12 mouse cellular contexts compared by ENCODE assay signal in the genomic region with DNA sequence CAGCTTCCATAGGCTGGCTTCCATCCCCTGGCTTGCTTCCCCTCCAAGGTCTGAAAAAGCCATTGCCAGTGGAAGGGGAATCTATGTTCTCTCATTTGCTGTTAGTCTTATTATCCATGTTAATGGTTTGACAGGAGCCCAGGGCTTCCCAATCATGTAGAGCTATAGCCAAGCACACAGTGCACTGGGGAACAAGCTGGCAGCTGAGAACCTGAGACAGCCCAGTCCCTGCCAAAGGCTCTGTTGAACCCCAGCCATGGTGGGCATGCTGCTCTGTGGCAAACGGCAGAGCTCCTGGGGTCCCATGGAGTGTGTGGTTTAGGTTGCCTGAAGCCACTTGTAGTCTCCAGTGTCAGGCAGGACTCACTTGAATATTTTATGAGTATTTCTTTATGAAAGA. TPM values are rescaled to one million over a fixed set of nuclear protein-coding genes. Genes with fewer than 3 reads are reported as not detected.
A peak's percentile ranks its signal among the peaks of the same experiment; 100 is the strongest.
DNase-seq lines count a peak whose midpoint lies in the region; ATAC-seq lines count a peak whose summit lies in the region.
"Had no signal": no experiment of that assay in that cellular context is flagged by ENCODE, and none has a peak within 500 bp of the region (broad histone marks: within the 10 kb centered on the region; RNA-seq: fewer than 3 reads in every experiment).

No protein-coding gene starts in this region.

- peak; percentile 81 to 91 for DNase-seq in cerebellum, postnatal 10 days
- DNase-seq in cerebellum, postnatal 36 days, result no peak
- DNase-seq in hindbrain, embryonic 14.5 days (ENCODE audit: low spot score), result no peak
- DNase-seq in midbrain, embryonic 14.5 days, result peak; percentile 34
- DNase-seq in midbrain, embryonic 11.5 days (ENCODE audit: low spot score, missing footprints), result no peak
- no peak for DNase-seq in Muller cell, postnatal 12 days (ENCODE audit: inconsistent ontology term)
- DNase-seq: kidney, adult 9 months; thymus, adult 18-20 months had no signal

- no peak overlapping the region for H3K4me2 ChIP-seq in hindbrain, embryonic 15.5 days
- no peak overlapping the region for H3K4me2 ChIP-seq in hindbrain, embryonic 14.5 days (replicated peaks)
- H3K4me2 ChIP-seq in midbrain, embryonic 14.5 days (ENCODE audit: low read length), result no peak overlapping the region
- no peak overlapping the region for H3K4me2 ChIP-seq in midbrain, embryonic 11.5 days
- no peak overlapping the region for H3K4me2 ChIP-seq in midbrain, embryonic 15.5 days
- H3K4me2 ChIP-seq: embryonic facial prominence, embryonic 12.5 days; neural tube, embryonic 12.5 days had no signal

- peaks cover 4% of the 10 kb centered on the region for H3K4me1 ChIP-seq in hindbrain, embryonic 15.5 days (replicated peaks)
- peaks cover 16% of the 10 kb centered on the region for H3K4me1 ChIP-seq in hindbrain, embryonic 14.5 days (replicated peaks; ENCODE audit: control insufficient read depth, insufficient read depth, low read length)
- no peaks in the 10 kb centered on the region for H3K4me1 ChIP-seq in midbrain, embryonic 14.5 days (ENCODE audit: control insufficient read depth, insufficient read depth, low read length)
- H3K4me1 ChIP-seq in midbrain, embryonic 11.5 days (ENCODE audit: control insufficient read depth, insufficient read depth, low read length), result no peaks in the 10 kb centered on the region
- H3K4me1 ChIP-seq in midbrain, embryonic 15.5 days, result peaks cover 10% of the 10 kb centered on the region
- H3K4me1 ChIP-seq: embryonic facial prominence, embryonic 12.5 days had no signal

- 57% methylated on average over 1 of the region's 1 CpGs for WGBS in hindbrain, embryonic 15.5 days
- 57% methylated on average over 1 of the region's 1 CpGs for WGBS in hindbrain, embryonic 14.5 days
- WGBS in midbrain, embryonic 14.5 days, result 62% methylated on average over 1 of the region's 1 CpGs
- 83% methylated on average over 1 of the region's 1 CpGs for WGBS in midbrain, embryonic 11.5 days
- WGBS in midbrain, embryonic 15.5 days, result 45% methylated on average over 1 of the region's 1 CpGs

- no peak overlapping the region for H3K4me3 ChIP-seq in hindbrain, embryonic 15.5 days
- H3K4me3 ChIP-seq in hindbrain, embryonic 14.5 days (replicated peaks; ENCODE audit: low read length), result no peak overlapping the region
- no peak overlapping the region for H3K4me3 ChIP-seq in midbrain, embryonic 14.5 days (replicated peaks; ENCODE audit: low read depth, low read length)
- no peak overlapping the region for H3K4me3 ChIP-seq in midbrain, embryonic 11.5 days (ENCODE audit: low read depth, low read length)
- no peak overlapping the region for H3K4me3 ChIP-seq in midbrain, embryonic 15.5 days
- H3K4me3 ChIP-seq: embryonic facial prominence, embryonic 12.5 days; neural tube, embryonic 12.5 days had no signal

- H3K9ac ChIP-seq in hindbrain, embryonic 15.5 days, result no peak overlapping the region
- H3K9ac ChIP-seq in hindbrain, embryonic 14.5 days, result no peak overlapping the region
- H3K9ac ChIP-seq in midbrain, embryonic 14.5 days (replicated peaks; ENCODE audit: low read length), result no peak overlapping the region
- no peak overlapping the region for H3K9ac ChIP-seq in midbrain, embryonic 11.5 days (ENCODE audit: low read length)
- H3K9ac ChIP-seq in midbrain, embryonic 15.5 days, result no peak overlapping the region
- H3K9ac ChIP-seq: embryonic facial prominence, embryonic 12.5 days; neural tube, embryonic 12.5 days had no signal

- H3K27me3 ChIP-seq in hindbrain, embryonic 15.5 days, result no peaks in the 10 kb centered on the region
- no peaks in the 10 kb centered on the region for H3K27me3 ChIP-seq in hindbrain, embryonic 14.5 days (ENCODE audit: control insufficient read depth, insufficient read depth, low read length)
- H3K27me3 ChIP-seq in midbrain, embryonic 14.5 days (ENCODE audit: control insufficient read depth, insufficient read depth, low read length), result no peaks in the 10 kb centered on the region
- no peaks in the 10 kb centered on the region for H3K27me3 ChIP-seq in midbrain, embryonic 11.5 days (ENCODE audit: control insufficient read depth, insufficient read depth, low read length)
- no peaks in the 10 kb centered on the region for H3K27me3 ChIP-seq in midbrain, embryonic 15.5 days (replicated peaks)
- H3K27me3 ChIP-seq: embryonic facial prominence, embryonic 12.5 days; neural tube, embryonic 12.5 days had no signal

- H3K27ac ChIP-seq in hindbrain, embryonic 15.5 days (replicated peaks), result no peak overlapping the region
- H3K27ac ChIP-seq in hindbrain, embryonic 14.5 days, result no peak overlapping the region
- no peak overlapping the region for H3K27ac ChIP-seq in midbrain, embryonic 14.5 days (replicated peaks; ENCODE audit: low read depth, low read length)
- no peak overlapping the region for H3K27ac ChIP-seq in midbrain, embryonic 11.5 days (ENCODE audit: low read depth, low read length)
- no peak overlapping the region for H3K27ac ChIP-seq in midbrain, embryonic 15.5 days
- H3K27ac ChIP-seq: embryonic facial prominence, embryonic 12.5 days; neural tube, embryonic 12.5 days had no signal

- peak; percentile 81 for ATAC-seq in hindbrain, embryonic 15.5 days (ENCODE audit: low FRiP score, low read depth)
- ATAC-seq in hindbrain, embryonic 14.5 days (ENCODE audit: low FRiP score), result no peak
- ATAC-seq in midbrain, embryonic 14.5 days (ENCODE audit: low FRiP score, low TSS enrichment), result no peak
- no peak for ATAC-seq in midbrain, embryonic 11.5 days (ENCODE audit: low FRiP score)
- 0 out of 2 replicates have a peak, but pooled peaks have one; percentile 49 for ATAC-seq in midbrain, embryonic 15.5 days (replicated peaks)

- no peaks in the 10 kb centered on the region for H3K36me3 ChIP-seq in hindbrain, embryonic 15.5 days
- no peaks in the 10 kb centered on the region for H3K36me3 ChIP-seq in hindbrain, embryonic 14.5 days (replicated peaks; ENCODE audit: control insufficient read depth, insufficient read depth)
- no peaks in the 10 kb centered on the region for H3K36me3 ChIP-seq in midbrain, embryonic 14.5 days (ENCODE audit: control insufficient read depth, insufficient read depth, low read length)
- H3K36me3 ChIP-seq in midbrain, embryonic 11.5 days (ENCODE audit: control insufficient read depth, insufficient read depth, low read length), result no peaks in the 10 kb centered on the region
- H3K36me3 ChIP-seq in midbrain, embryonic 15.5 days (replicated peaks), result no peaks in the 10 kb centered on the region
- H3K36me3 ChIP-seq: embryonic facial prominence, embryonic 12.5 days; neural tube, embryonic 12.5 days had no signal

- no peaks in the 10 kb centered on the region for H3K9me3 ChIP-seq in hindbrain, embryonic 15.5 days
- H3K9me3 ChIP-seq in hindbrain, embryonic 14.5 days (ENCODE audit: control insufficient read depth, low read length), result no peaks in the 10 kb centered on the region
- H3K9me3 ChIP-seq in midbrain, embryonic 14.5 days (ENCODE audit: control insufficient read depth, low read length), result no peaks in the 10 kb centered on the region
- H3K9me3 ChIP-seq in midbrain, embryonic 11.5 days (ENCODE audit: control insufficient read depth, low read length), result no peaks in the 10 kb centered on the region
- no peaks in the 10 kb centered on the region for H3K9me3 ChIP-seq in midbrain, embryonic 15.5 days
- H3K9me3 ChIP-seq: embryonic facial prominence, embryonic 12.5 days; neural tube, embryonic 12.5 days had no signal

RNA-seq across cellular contexts. Expression of gene Zfp618, which starts 44.4 kb away (rescaled TPM):
- polyA plus RNA-seq in hindbrain, embryonic 15.5 days (2015; fragmentation: Nextera tagmentation; extraction: Ambion mirVana), result 27.2 and 28.3 TPM in 2 replicates
- polyA plus RNA-seq in hindbrain, embryonic 14.5 days (2014; fragmentation: Nextera tagmentation; extraction: Ambion mirVana), result 31.4 and 37.0 TPM in 2 replicates
- 29.5 and 39.8 TPM in 2 replicates for polyA plus RNA-seq in midbrain, embryonic 14.5 days (2014; fragmentation: Nextera tagmentation; extraction: Ambion mirVana)
- 23.6 and 27.7 TPM in 2 replicates for polyA plus RNA-seq in midbrain, embryonic 11.5 days (2014; fragmentation: Nextera tagmentation; extraction: Ambion mirVana)
- 37.6 and 38.6 TPM in 2 replicates for polyA plus RNA-seq in midbrain, embryonic 15.5 days (2015; fragmentation: Nextera tagmentation; extraction: Ambion mirVana)

Comparison
In these comparisons a context has a peak if more than half of its experiments do, and no peak if none do; other contexts are left out.
1. DNase-seq: peak in cerebellum, postnatal 10 days (2 of 2) and midbrain, embryonic 14.5 days (single experiment); none in cerebellum, postnatal 36 days (0 of 2), hindbrain, embryonic 14.5 days (single experiment), midbrain, embryonic 11.5 days (single experiment) and Muller cell, postnatal 12 days (single experiment).
2. ATAC-seq: peak in hindbrain, embryonic 15.5 days (single experiment) and midbrain, embryonic 15.5 days (single experiment); none in hindbrain, embryonic 14.5 days (single experiment), midbrain, embryonic 14.5 days (single experiment) and midbrain, embryonic 11.5 days (single experiment).